Mouse (Mus musculus) MEL (cell line): ENCODE measurements at regions not wholly inside any gene's neighbourhood (a gene's known extent, or its start where the extent isn't known, plus 50 kb on each side); places are given as distances from the start of the nearest gene placed in this dataset.

Experiments used
- DNase-seq: peaks from one replicate; pipeline ENCODE4 v3.0.0; 2011; ENCODE audit warnings: low read depth, low spot score
- H3K27ac ChIP-seq: 2 replicates; pipeline ENCODE4 v1.5.1; 2012; ENCODE audit warnings: low read depth, mild to moderate bottlenecking, control low read depth, low read length, moderate library complexity; ENCODE audit not compliant: control insufficient read depth
- H3K27me3 ChIP-seq, 2 experiments: fragments of 150-350 bp in 1 of 2; sonication (generic) in 1 of 2; 2 replicates each; pipeline ENCODE4 v1.6.1; 2012; ENCODE audit warnings: low read length in 2 of 2, mild to moderate bottlenecking in 2 of 2, improper control_type of control experiment in 1 of 2, moderate library complexity in 1 of 2; ENCODE audit not compliant: insufficient read depth in 2 of 2, control insufficient read depth in 1 of 2
- H3K36me3 ChIP-seq, 2 experiments: 2 replicates each; pipeline ENCODE4 v1.6.1; 2012 to 2014; ENCODE audit warnings: low read length in 2 of 2, improper control_type of control experiment in 1 of 2, inconsistent platforms in 1 of 2, mild to moderate bottlenecking in 1 of 2; ENCODE audit not compliant: insufficient read depth in 2 of 2, control insufficient read depth in 1 of 2
- H3K4me1 ChIP-seq, 2 experiments: fragments of 150-350 bp in 1 of 2; sonication (generic) in 1 of 2; 2 replicates each; pipeline ENCODE4 v1.6.1; 2012; ENCODE audit warnings: low read length in 2 of 2, improper control_type of control experiment in 1 of 2, mild to moderate bottlenecking in 1 of 2; ENCODE audit not compliant: insufficient read depth in 2 of 2, control insufficient read depth in 1 of 2
- H3K4me3 ChIP-seq, 2 experiments: fragments of 150-350 bp in 1 of 2; sonication (generic) in 1 of 2; 2 replicates each; pipeline ENCODE4 v1.5.1; 2012; ENCODE audit warnings: low read depth in 2 of 2, low read length in 2 of 2, mild to moderate bottlenecking in 2 of 2, moderate library complexity in 2 of 2, control low read depth in 1 of 2, improper control_type of control experiment in 1 of 2; ENCODE audit not compliant: control insufficient read depth in 1 of 2, insufficient read depth in 1 of 2
- H3K79me2 ChIP-seq: 2 replicates; pipeline ENCODE4 v1.6.1; 2012; ENCODE audit warnings: mild to moderate bottlenecking, low read length, moderate library complexity; ENCODE audit not compliant: control insufficient read depth, poor library complexity, insufficient read depth
- H3K9ac ChIP-seq: 2 replicates; pipeline ENCODE4 v1.6.1; 2012; ENCODE audit warnings: low read depth, mild to moderate bottlenecking, control low read depth, low read length, moderate library complexity; ENCODE audit not compliant: control insufficient read depth, poor library complexity, severe bottlenecking
- H3K9me3 ChIP-seq: fragments of 150-350 bp; sonication (generic); replicated peaks from 2 replicates; pipeline ENCODE4 v1.6.1; 2012; ENCODE audit warnings: mild to moderate bottlenecking, low read length, improper control_type of control experiment, moderate library complexity; ENCODE audit not compliant: insufficient read depth
- CHD1 ChIP-seq: IDR thresholded peaks from 2 replicates; pipeline ENCODE4 v1.6.1; 2012; ENCODE audit warnings: low read depth, mild to moderate bottlenecking, inconsistent platforms, low read length, improper control_type of control experiment
- CHD2 ChIP-seq: IDR thresholded peaks from 2 replicates; pipeline ENCODE4 v1.6.1; 2011; ENCODE audit warnings: low read length, improper control_type of control experiment
- CTCF ChIP-seq, 3 experiments: IDR thresholded peaks in 2 of 3; conservative IDR thresholded peaks in 1 of 3; 2 replicates each; pipeline ENCODE4 v1.5.1; 2011 to 2012; ENCODE audit warnings: low read length in 3 of 3, low read depth in 2 of 3, mild to moderate bottlenecking in 2 of 3, improper control_type of control experiment in 1 of 3, inconsistent platforms in 1 of 3, mixed read lengths in 1 of 3, moderate library complexity in 1 of 3; ENCODE audit not compliant: control insufficient read depth in 1 of 3, insufficient read depth in 1 of 3, poor library complexity in 1 of 3, severe bottlenecking in 1 of 3
- ELF1 ChIP-seq: IDR thresholded peaks from 2 replicates; pipeline ENCODE4 v1.6.1; 2014; ENCODE audit warnings: low read depth, mild to moderate bottlenecking, inconsistent platforms, low read length, improper control_type of control experiment, moderate library complexity
- EP300 ChIP-seq, 2 experiments: IDR thresholded peaks; 2 replicates each; pipeline ENCODE4 v1.6.1; 2011; ENCODE audit warnings: improper control_type of control experiment in 2 of 2, low read length in 2 of 2, low read depth in 1 of 2, mild to moderate bottlenecking in 1 of 2
- ETS1 ChIP-seq: IDR thresholded peaks from 2 replicates; pipeline ENCODE4 v1.6.1; 2012; ENCODE audit warnings: low read depth, mild to moderate bottlenecking, inconsistent platforms, low read length, improper control_type of control experiment, moderate library complexity
- GABPA ChIP-seq: IDR thresholded peaks from 2 replicates; pipeline ENCODE4 v1.6.1; 2012; ENCODE audit warnings: low read depth, mild to moderate bottlenecking, inconsistent platforms, low read length, improper control_type of control experiment, moderate library complexity
- HCFC1 ChIP-seq: IDR thresholded peaks from 2 replicates; pipeline ENCODE4 v1.6.1; 2012; ENCODE audit warnings: low read depth, mild to moderate bottlenecking, inconsistent platforms, low read length, improper control_type of control experiment, moderate library complexity
- KAT2A ChIP-seq: conservative IDR thresholded peaks from 2 replicates; pipeline ENCODE4 v1.6.1; 2012; ENCODE audit warnings: low read depth, low read length, improper control_type of control experiment, inconsistent platforms
- MAFK ChIP-seq: IDR thresholded peaks from 2 replicates; pipeline ENCODE4 v1.6.1; 2011; ENCODE audit warnings: low read depth, mild to moderate bottlenecking, low read length, improper control_type of control experiment, borderline replicate concordance
- MAZ ChIP-seq: IDR thresholded peaks from 2 replicates; pipeline ENCODE4 v1.6.1; 2012; ENCODE audit warnings: low read depth, mild to moderate bottlenecking, inconsistent platforms, low read length, improper control_type of control experiment
- MEF2A ChIP-seq: IDR thresholded peaks from 2 replicates; pipeline ENCODE4 v1.6.1; 2014; ENCODE audit warnings: low read depth, mild to moderate bottlenecking, inconsistent platforms, low read length, improper control_type of control experiment; ENCODE audit not compliant: poor library complexity, insufficient replicate concordance, severe bottlenecking; ENCODE audit errors: extremely low read depth
- MXI1 ChIP-seq: IDR thresholded peaks from 2 replicates; pipeline ENCODE4 v1.6.1; 2011; ENCODE audit warnings: mild to moderate bottlenecking, low read depth, low read length, improper control_type of control experiment
- MYB ChIP-seq: IDR thresholded peaks from 2 replicates; pipeline ENCODE4 v1.6.1; 2011; ENCODE audit warnings: mild to moderate bottlenecking, low read depth, low read length, improper control_type of control experiment
- MYC ChIP-seq: IDR thresholded peaks from 2 replicates; pipeline ENCODE4 v1.6.1; 2011; ENCODE audit warnings: low read depth, mild to moderate bottlenecking, low read length, improper control_type of control experiment, moderate library complexity
- NELFE ChIP-seq: IDR thresholded peaks from 2 replicates; pipeline ENCODE4 v1.6.1; 2011; ENCODE audit warnings: low read depth, low read length, improper control_type of control experiment
- NRF1 ChIP-seq: IDR thresholded peaks from 2 replicates; pipeline ENCODE4 v1.6.1; 2014; ENCODE audit warnings: low read depth, mild to moderate bottlenecking, inconsistent platforms, low read length, improper control_type of control experiment, moderate library complexity; ENCODE audit not compliant: poor library complexity, insufficient read depth, severe bottlenecking
- POLR2A ChIP-seq, 2 experiments: IDR thresholded peaks; 2 replicates each; pipeline ENCODE4 v1.6.1; 2011 to 2012; ENCODE audit warnings: low read length in 2 of 2, mild to moderate bottlenecking in 2 of 2, control low read depth in 1 of 2, improper control_type of control experiment in 1 of 2, low read depth in 1 of 2, moderate library complexity in 1 of 2; ENCODE audit not compliant: control insufficient read depth in 1 of 2, insufficient read depth in 1 of 2, poor library complexity in 1 of 2
- POLR2AphosphoS2 ChIP-seq: IDR thresholded peaks from 2 replicates; pipeline ENCODE4 v1.6.1; 2011; ENCODE audit warnings: low read length, improper control_type of control experiment
- RAD21 ChIP-seq: IDR thresholded peaks from 2 replicates; pipeline ENCODE4 v1.6.1; 2011; ENCODE audit warnings: mild to moderate bottlenecking, low read depth, low read length, improper control_type of control experiment
- SIN3A ChIP-seq: IDR thresholded peaks from 2 replicates; pipeline ENCODE4 v1.6.1; 2012; ENCODE audit warnings: low read length, improper control_type of control experiment, inconsistent platforms
- SMC3 ChIP-seq: IDR thresholded peaks from 2 replicates; pipeline ENCODE4 v1.6.1; 2011; ENCODE audit warnings: low read depth, low read length, improper control_type of control experiment
- TAL1 ChIP-seq: IDR thresholded peaks from 2 replicates; pipeline ENCODE4 v1.6.1; 2012; ENCODE audit warnings: mild to moderate bottlenecking, inconsistent platforms, low read length, moderate library complexity, mixed read lengths
- USF1 ChIP-seq: IDR thresholded peaks from 2 replicates; pipeline ENCODE4 v1.6.1; 2014; ENCODE audit warnings: low read depth, mild to moderate bottlenecking, inconsistent platforms, low read length, improper control_type of control experiment, moderate library complexity
- USF2 ChIP-seq, 2 experiments: IDR thresholded peaks; 2 replicates each; pipeline ENCODE4 v1.6.1; 2011 to 2012; ENCODE audit warnings: improper control_type of control experiment in 2 of 2, low read length in 2 of 2, borderline replicate concordance in 1 of 2, inconsistent platforms in 1 of 2, low read depth in 1 of 2, mild to moderate bottlenecking in 1 of 2; ENCODE audit not compliant: insufficient read depth in 1 of 2
- ZC3H11A ChIP-seq: IDR thresholded peaks from 2 replicates; pipeline ENCODE4 v1.6.1; 2012; ENCODE audit warnings: low read depth, mild to moderate bottlenecking, inconsistent platforms, low read length, improper control_type of control experiment
- ZKSCAN1 ChIP-seq: IDR thresholded peaks from 2 replicates; pipeline ENCODE4 v1.6.1; 2012; ENCODE audit warnings: low read depth, mild to moderate bottlenecking, inconsistent platforms, low read length, improper control_type of control experiment, moderate library complexity
- ZMIZ1 ChIP-seq: IDR thresholded peaks from 2 replicates; pipeline ENCODE4 v1.6.1; 2012; ENCODE audit warnings: low read depth, mild to moderate bottlenecking, inconsistent platforms, low read length, improper control_type of control experiment, moderate library complexity
- ZNF384 ChIP-seq: IDR thresholded peaks from 2 replicates; pipeline ENCODE4 v1.6.1; 2012; ENCODE audit warnings: low read depth, mild to moderate bottlenecking, inconsistent platforms, low read length, improper control_type of control experiment

- no peak overlapping the region for H3K27ac ChIP-seq
- no peak overlapping the region for H3K9ac ChIP-seq
- TF ChIP-seq SIN3A (no peak), HCFC1 (no peak), EP300 (IDR thresholded peaks at IDR 0.05; ENCODE audit: low read depth in 1 of 2, low read length in 2 of 2) (no peak), ELF1 (no peak), NELFE (no peak), KAT2A (no peak), NRF1 (no peak), ZKSCAN1 (no peak), MYC (no peak), ETS1 (no peak), CHD1 (no peak), MAFK (no peak), MYB (no peak), TAL1 (no peak), USF1 (no peak), MXI1 (no peak), CTCF (IDR thresholded peaks at IDR 0.05 in 2 of 3, conservative IDR thresholded peaks at IDR 0.05 in 1 of 3; ENCODE audit: control insufficient read depth in 1 of 3, insufficient read depth in 1 of 3, low read depth in 2 of 3, low read length in 3 of 3, poor library complexity in 1 of 3, severe bottlenecking in 1 of 3) (no peak), ZC3H11A (no peak), CHD2 (no peak)
- H3K36me3 ChIP-seq: no peaks in the 10 kb centered on the region
- H3K27me3 ChIP-seq: no peaks in the 10 kb centered on the region
- H3K4me1 ChIP-seq: no peaks in the 10 kb centered on the region
- no peak overlapping the region for H3K4me3 ChIP-seq
- H3K79me2 ChIP-seq: no peaks in the 10 kb centered on the region
- no peak for DNase-seq
- H3K9me3 ChIP-seq: no peaks in the 10 kb centered on the region
Measured at GRCm38 (mm10) chr1:119356916-119357315, 65.1 kb downstream of the Inhbb start.

- DNase-seq: no peak
- Histone ChIP-seq H3K36me3 (no peaks in the 10 kb centered on the region), H3K27ac (no peak overlapping the region), H3K9ac (no peak overlapping the region), H3K4me1 (no peaks in the 10 kb centered on the region), H3K9me3 (no peaks in the 10 kb centered on the region), H3K79me2 (no peaks in the 10 kb centered on the region), H3K4me3 (no peak overlapping the region), H3K27me3 (no peaks in the 10 kb centered on the region)
- no peak for TF ChIP-seq USF1
- TF ChIP-seq SMC3: no peak
- no peak for TF ChIP-seq POLR2A (IDR thresholded peaks at IDR 0.05; ENCODE audit: control insufficient read depth in 1 of 2, insufficient read depth in 1 of 2, low read depth in 1 of 2, low read length in 2 of 2, poor library complexity in 1 of 2)
- no peak for TF ChIP-seq POLR2AphosphoS2
- no peak for TF ChIP-seq ZMIZ1
- no peak for TF ChIP-seq GABPA
- TF ChIP-seq ZKSCAN1: no peak
- TF ChIP-seq RAD21: no peak
- no peak for TF ChIP-seq NELFE
- no peak for TF ChIP-seq MAZ
- no peak for TF ChIP-seq USF2 (IDR thresholded peaks at IDR 0.05; ENCODE audit: borderline replicate concordance in 1 of 2, insufficient read depth in 1 of 2, low read depth in 1 of 2, low read length in 2 of 2)
- no peak for TF ChIP-seq CHD1
- TF ChIP-seq ZC3H11A: no peak
- TF ChIP-seq ZNF384: no peak
- TF ChIP-seq MEF2A: no peak
Measured at GRCm38 (mm10) chr1:119355456-119355855, 66.6 kb downstream of the Inhbb start.
